Mouse (Mus musculus): Measurements from ENCODE around the gene Cib3. TPM values are rescaled to one million over a fixed set of nuclear protein-coding genes. Genes with fewer than 3 reads are reported as not detected.

Gene Cib3
- total RNA-seq, 4 experiments from 2014 or later: not detected

Other genes with a start within 250 kb of the Cib3 start
- gene Cyp4f18, start 203.2 kb downstream of the Cib3 start, total RNA-seq (2022): under 1 TPM in 2 of 4 experiments, not detected in 2; 0.54 to 0.91 TPM
- gene Olfr372, start 171.6 kb downstream of the Cib3 start, total RNA-seq (2022): not detected
- not detected for gene Olfr373, start 129.7 kb downstream of the Cib3 start, total RNA-seq (2022)
- gene Olfr374, start 105.8 kb downstream of the Cib3 start, total RNA-seq (2022): not detected
- gene Tpm4, start 77.9 kb downstream of the Cib3 start, total RNA-seq (2022): 10 to 100 TPM; 15.5 to 29.6 (median 21.3) TPM
- gene Rab8a, start 51.6 kb downstream of the Cib3 start, total RNA-seq (2022): 10 to 100 TPM in 2 of 4 experiments, 1 to 10 TPM in 2; 6.3 to 14.1 (median 9.0) TPM
- not detected for gene Hsh2d, start 23.2 kb downstream of the Cib3 start, total RNA-seq (2022)
- not detected for gene Gm11034, start 799 bp upstream of the Cib3 start, total RNA-seq (2022)
- 1 to 10 TPM; 5.9 to 9.7 (median 7.9) TPM for gene Fam32a, start 6.9 kb upstream of the Cib3 start, total RNA-seq (2022)
- gene Ap1m1, start 27.2 kb upstream of the Cib3 start, total RNA-seq (2022): 10 to 100 TPM; 17.6 to 20.9 (median 19.1) TPM
- gene Gm10282, start 92.4 kb upstream of the Cib3 start, total RNA-seq (2022): 1 to 10 TPM; 1.7 to 3.2 (median 2.8) TPM
- gene Klf2, start 106.2 kb upstream of the Cib3 start, total RNA-seq (2022): 10 to 100 TPM in 3 of 4 experiments, 1 to 10 TPM in 1; 6.8 to 14.3 (median 11.5) TPM
- 10 to 100 TPM; 16.3 to 22.2 (median 20.9) TPM for gene Eps15l1, start 208.6 kb upstream of the Cib3 start, total RNA-seq (2022)
- 1 to 10 TPM; 3.7 to 4.5 (median 4.2) TPM for gene Calr3, start 231.0 kb upstream of the Cib3 start, total RNA-seq (2022)
- gene 1700030K09Rik, start 231.0 kb upstream of the Cib3 start, total RNA-seq (2022): 1 to 10 TPM; 3.0 to 5.2 (median 3.6) TPM

Measured in gastrocnemius, adult 8-10 months (tissue).